Mouse (Mus musculus) megakaryocyte, embryonic 14.5 days (primary cell): ENCODE data around the gene Ddx43.

ENCODE experiments used
- FLI1 ChIP-seq: IDR thresholded peaks from 2 replicates; pipeline ENCODE4 v1.6.1; 2012; ENCODE audit warnings: low read length, inconsistent platforms, mixed read lengths
- GATA1 ChIP-seq: IDR thresholded peaks from 3 replicates; pipeline ENCODE4 v1.6.1; 2012; ENCODE audit warnings: mixed read lengths, low read length, inconsistent platforms, borderline replicate concordance

DNA sequence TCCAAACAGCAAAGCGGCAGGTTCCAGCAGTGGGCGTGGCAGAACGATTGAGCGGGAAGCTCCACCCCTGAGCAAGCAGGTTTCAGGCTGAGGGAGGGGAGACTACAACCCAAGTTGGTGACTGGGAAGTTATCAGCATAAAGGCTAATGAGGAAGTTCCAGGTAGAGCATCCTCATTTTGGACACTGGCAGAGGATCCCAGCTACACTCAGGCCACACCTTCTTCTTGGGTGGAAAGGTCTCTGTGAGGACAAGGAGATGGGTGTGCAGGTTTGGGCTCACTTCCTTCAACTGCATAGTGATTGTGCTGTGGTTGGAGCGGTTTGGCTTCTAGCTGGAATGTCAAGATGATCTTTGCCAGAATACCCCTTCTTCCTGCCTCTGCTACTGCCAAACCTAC is 5.6 kb upstream of the Ddx43 start:
- no peak for TF ChIP-seq GATA1
- no peak for TF ChIP-seq FLI1
